Mouse (Mus musculus) thymus, postnatal 0 days (tissue): ENCODE data around the gene Gipc3. TPM values are rescaled to one million over a fixed set of nuclear protein-coding genes. Genes with fewer than 3 reads are reported as not detected.

Experiments
- DNase-seq: peaks from one replicate; pipeline ENCODE4 v3.0.0-alpha.2; 2015; ENCODE audit warnings: low spot score
- polyA plus RNA-seq: library from polyadenylated mRNA; unstranded; fragments of >200 nt; fragmentation: Nextera tagmentation; extraction: Ambion mirVana; gene quantifications from 2 replicates; pipeline ENCODE4 v1.2.1, GENCODE M21; 2015

Gipc3 gene
- polyA plus RNA-seq, 1 experiment from 2014 or later, result 0.16 TPM

DNA sequence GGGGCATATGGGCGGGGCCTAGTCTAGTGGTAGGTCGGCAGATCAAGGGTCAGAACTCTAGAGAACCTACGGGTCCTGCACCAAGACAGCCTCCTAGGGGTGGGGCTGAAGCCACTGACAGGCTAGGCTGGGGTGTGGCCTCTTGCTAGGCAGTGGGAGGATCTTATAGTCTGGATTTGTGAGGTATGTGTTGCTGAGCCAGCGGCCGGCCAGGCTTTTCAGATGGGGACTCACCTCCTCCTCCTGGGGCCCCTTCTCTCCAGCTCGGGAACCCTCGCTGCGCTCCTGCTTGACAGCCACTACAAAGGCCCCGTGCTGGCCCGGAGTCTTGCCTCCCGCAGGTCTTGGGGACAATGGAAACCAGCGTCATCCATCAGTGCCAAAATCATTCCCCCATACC, 6.1 kb upstream of the Gipc3 start:
- DNase-seq, result peak; percentile 43

DNA sequence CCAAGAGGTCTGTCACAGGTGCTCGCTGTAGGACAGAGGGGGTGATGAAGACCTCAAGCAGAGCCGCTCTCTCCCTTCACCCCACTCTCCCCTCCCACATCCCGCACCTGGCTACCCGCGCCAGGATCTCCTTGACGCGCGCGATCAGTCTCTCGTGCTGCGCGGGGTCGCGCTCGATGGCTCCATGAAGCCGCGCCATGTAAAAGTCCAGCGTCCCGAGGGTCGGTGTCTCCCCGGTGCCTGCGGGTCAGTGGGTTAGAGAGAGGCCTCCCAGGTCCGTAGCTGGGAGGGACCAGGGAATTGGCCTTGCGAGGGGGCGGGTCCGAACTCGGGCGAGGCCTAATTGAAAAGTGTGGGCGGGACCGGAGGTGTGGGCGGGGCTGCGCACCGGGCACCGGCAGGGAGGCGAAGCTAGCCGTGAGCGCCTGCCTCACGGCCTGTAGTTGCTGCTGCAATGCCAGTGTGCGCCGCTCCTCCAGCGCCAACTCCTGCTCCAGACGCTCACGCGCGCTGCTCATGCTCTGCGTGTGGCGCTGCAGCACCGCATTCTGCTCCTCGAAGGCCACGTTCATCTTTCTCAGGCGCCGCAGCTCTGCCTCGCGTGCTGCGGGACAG, 3.5 kb upstream of the Gipc3 start:
- peak; percentile 34 for DNase-seq

DNA sequence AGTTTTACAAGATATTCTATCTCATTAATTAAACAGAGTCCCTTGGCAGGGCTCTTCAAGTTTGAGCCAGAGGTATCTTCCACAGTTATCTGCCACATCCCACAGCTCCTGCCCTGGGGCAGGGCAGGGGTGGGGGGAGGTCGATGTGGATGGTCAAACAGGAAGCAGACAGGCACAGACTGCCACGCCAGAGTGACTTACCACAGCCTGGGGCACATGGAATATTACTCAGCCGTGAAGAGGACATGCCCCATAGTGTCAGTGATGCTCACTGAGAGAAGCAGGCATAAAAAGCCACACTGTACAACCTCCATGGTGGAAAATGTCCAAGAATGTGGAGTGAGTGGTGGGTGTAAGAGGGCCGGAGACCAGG, 2.1 kb upstream of the Gipc3 start:
- DNase-seq, result no peak

DNA sequence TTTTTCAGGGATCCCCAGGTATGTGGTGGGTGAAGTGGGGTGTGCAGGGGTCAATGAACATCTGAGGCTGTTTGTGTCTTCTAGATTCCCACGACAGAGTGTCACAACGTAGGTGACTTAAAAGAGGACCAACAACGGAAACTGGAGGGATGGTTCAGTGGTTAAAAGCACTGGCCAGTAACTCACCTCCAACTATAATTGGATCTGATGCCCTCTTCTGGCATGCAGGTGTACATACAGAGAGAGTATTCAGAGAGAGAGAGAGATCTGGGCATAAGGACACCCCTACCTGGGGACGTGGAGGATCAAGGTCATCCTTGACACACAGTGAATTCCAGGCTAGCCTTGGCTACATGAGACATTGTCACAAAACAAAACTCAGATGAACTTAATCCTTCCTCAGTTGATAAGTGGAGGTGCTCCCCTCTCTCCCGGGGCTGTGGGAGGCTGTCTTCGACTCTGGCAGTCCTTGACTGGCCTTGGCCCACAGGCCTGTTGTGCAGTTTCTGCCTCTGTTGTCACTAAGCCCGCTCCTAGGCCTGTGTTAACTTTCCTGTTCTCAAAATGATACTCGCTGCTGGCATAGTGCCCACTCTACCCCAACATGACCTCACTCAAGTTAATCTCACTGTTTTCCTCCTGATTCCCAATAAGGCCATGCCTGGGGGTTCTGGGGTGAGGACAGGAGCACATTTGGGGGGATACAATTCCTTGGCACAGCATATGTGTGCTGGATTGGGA, 1.5 kb upstream of the Gipc3 start:
- peak; percentile 39 for DNase-seq

DNA sequence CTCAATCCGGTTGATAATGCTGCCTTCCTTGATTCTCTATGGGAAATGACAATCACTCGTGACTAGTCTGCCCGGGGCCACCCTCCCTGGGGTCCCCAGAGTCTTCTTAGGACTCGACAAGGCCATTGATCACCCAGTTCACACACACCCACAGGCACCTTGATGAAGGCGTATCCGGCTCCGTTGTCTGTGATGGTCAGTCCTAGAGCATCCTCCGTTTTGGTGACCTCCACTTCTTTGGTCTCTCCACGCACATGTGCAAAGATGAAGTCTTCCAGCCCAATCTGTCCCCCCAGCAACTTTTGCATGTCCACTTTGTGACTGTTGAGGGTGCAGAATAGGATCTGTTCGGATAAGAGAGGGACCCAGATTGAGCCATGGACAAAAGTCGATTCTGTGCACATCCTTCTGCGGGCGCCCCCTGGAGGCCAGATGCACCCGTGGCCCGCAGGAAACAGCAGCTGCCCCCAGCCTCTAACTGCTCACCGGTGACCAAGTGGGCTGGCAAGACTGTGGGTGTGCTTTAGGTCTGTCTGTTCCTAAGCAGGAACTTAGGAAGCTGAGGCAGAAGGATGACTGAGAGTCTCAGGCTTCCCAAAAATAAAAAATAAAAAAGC, 1.6 kb downstream of the Gipc3 start:
- DNase-seq, result peak; percentile 73

DNA sequence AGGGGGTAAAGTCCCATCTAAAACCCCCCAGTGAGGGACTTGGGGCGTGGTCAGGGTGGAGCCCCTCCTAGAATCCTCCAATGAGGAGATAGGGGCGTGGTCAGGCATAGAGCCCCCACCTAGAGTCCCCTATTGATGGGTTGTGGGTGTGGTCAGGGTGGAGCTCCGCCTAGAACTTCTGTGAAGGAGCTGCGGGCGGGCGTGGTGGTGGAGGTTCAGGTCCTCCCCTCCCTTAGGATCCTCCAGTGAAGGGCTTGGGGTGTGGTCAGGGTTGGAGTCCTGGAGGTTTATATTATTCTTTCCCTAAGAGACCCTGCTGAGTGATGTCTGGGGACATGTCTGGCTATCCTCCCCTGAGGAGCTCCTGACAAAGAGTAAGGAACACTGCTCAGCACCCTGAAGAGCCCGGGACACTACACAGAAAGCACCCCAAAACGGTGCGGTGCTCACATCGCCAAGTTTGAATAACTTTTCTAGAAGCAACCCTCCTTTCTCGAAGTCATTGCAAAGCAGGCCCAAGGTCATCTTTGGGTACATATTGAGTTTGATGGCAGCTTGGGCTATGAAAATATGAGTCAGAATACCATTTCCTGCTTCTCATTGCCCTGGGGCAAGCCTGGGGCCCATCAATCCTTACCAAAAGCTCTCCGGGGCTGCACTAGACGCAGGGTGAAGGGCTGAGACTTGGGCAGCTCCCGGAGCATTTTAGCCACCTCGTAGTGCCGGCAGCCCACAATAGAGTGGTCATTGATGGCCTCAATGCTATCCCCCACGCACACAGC, 2.3 kb downstream of the Gipc3 start:
- DNase-seq, result no peak

DNA sequence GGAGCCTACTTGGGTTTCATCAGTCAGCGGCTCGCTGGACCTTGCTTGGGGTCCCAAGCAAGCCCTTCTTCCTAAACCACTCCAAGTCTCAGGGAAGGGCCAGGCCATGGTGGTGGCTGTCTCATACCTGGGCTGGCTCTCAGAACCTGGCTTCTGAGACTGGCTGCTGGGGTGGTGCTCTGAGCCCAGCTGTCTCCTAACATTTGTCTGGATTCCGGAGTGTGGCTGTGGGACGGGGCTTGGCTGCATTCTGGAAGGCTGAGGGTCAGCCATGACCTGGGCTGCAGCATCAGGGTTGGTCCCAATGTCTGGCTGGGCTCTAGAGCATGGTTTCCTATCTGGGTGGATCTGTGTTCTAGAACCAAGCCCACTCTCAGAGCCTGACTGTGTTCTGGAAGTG, 6.5 kb downstream of the Gipc3 start:
- no peak for DNase-seq

DNA sequence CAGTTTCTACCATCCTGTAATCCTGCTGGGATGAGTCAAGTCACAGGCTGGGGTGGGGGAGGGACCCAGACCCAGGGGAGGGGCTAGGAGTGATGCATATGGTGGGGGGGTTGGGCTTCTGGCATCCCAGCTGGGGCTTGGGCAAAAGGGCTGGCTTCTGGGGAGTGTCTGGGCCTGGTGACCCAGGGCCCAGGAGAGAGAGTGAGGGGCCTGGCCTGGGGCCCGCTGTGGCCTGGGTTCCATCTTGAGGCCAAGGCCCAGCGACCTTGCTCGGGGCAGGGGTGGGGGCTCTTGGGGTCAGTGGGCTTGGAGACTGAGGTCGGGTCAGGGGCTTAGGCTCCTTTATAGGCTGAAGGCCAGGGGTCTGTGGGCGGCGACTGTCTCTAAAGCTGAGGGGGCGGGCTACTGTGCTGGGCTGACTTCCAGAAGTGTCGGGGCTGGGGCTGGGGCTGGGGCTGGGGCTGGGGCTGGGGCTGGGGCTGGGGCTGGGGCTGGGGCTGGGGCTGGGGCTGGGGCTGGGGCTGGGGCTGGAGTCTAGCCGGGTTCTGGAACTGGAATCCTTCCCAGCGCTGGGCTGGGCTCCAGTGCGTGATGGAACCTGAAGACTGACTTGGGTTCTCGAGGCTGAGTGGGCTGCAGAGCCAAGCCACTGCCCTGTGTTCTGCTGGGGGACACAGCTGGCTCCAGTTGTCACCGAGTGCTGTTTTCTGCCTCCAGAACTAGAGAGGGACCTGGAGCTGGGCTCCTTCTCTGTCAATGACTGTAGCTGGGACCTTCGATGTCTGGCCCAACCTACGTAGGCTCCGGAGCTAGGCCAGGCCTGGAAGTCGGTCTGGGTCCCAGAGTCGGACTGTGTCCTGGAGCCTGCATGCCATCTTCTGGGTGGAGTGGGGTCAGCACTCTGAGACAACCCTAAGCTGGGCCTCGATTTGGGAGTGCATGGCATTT, 7.4 kb downstream of the Gipc3 start:
- no peak for DNase-seq

DNA sequence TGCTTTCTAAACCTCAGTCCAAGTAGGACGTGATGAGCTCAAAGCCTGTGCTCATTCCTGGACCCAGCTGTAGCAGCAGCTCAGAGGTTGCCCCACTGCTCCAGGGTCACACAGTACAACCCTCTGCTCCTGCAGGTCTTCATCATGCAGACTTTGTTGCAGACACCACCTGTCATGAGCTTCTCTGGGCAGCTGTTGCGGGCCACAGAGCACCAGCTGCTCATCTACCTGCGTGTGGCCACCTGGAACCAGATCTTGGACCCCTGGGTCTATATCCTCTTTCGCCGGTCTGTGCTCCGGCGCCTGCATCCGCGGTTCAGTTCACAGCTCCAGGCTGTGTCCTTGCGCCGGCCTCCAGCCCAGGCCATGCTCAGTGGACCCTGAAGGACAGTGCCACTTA, 8.7 kb downstream of the Gipc3 start:
- DNase-seq, result no peak

DNA sequence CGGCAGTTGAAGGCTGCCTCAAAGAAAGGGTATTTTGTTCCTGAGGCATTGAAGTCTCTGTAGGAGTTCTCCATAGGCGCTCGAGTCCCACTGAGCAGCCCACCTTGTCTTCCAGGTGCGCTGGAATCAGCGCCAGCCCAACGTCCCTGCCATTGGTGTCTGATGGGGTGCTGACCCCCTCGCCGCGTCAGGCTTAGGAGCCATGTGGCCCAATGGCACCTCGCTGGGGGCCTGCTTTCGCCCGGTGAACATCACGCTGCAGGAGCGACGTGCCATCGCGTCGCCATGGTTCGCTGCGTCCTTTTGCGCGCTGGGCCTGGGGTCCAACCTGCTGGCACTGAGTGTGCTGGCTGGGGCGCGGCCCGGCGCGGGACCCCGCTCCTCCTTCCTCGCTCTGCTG, 10.8 kb downstream of the Gipc3 start:
- no peak for DNase-seq

DNA sequence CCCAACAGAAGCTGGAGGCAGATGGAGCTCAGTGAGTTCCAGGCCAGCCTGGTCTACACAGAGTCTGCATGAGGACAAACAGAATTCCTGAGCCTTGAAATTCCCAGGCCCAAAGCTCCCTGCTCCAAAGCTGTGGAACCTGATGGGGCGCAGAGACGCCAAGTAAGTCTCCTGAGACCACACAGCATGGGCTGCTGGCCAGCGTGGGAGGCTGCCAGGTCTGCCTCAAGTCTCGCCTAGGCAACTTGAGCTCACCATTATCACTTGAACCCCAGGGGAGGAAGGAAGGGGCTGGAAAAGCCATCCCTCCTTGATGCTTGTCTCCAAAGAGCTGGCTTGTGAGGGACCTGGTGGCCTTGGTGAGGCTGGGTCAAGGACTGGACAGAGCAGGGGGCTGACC, 13.1 kb downstream of the Gipc3 start:
- DNase-seq, result no peak

DNA sequence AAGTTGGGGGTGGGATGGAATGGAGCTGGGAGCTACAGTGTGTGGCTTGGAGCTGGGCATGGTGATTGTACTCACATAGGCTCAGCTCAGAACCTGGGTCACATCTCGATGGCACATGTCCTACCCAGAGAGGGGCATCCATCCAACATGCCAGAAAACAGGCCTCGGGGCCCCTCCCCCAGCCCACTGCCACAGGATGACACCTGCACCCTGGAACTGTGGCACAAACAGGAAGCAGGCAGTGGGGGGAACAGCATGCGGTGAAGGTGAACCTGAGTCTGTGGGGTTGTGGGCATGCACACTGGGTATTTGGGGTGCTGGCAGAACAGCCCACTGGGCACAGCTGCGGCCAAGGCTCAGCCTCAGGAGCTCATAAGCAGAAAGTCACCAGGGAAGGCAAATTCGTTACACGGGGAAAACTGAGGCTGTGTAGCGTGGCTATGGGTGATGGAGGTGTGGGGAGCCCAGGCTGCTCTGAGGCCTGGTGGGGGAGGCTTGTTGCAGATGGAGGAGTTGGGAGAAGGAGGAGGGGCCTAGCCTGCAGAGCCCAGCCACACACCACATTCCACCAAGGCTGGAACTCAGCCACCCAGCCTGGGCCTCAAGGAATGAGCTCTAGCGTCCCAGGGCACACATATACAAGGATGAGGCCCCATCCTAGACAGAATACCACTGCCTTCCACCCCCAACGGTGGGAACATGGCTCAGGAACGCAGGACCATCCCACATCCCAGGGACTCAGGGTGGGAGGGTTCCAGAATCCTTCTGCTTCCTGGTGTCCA, 13.7 kb downstream of the Gipc3 start:
- DNase-seq, result peak; percentile 89

DNA sequence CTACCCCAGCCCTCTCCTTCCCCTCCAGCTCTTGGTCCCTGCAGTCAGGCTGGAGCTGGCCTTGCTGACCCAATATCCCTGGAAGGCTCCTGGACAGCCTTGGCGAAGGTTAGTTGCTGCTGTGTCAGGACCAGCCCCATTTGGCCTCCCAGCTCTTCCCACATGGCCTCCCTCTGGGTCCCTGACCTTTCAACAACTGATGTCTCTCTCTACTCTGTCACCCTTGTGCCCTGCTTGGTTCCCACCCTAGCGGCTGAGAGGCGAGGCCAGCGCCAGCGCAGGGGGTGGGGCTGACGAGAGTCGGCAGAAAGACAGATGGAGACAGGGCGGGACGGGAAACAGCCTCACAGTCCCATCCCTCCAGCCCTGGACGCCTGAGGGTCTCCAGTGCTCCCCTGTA, 14.7 kb downstream of the Gipc3 start, which contains the start of gene Tbxa2r:
TSS of gene Tbxa2r (plus strand) at position 346 of the 400 bp plus-strand sequence.
- peak; percentile 81 for DNase-seq

DNA sequence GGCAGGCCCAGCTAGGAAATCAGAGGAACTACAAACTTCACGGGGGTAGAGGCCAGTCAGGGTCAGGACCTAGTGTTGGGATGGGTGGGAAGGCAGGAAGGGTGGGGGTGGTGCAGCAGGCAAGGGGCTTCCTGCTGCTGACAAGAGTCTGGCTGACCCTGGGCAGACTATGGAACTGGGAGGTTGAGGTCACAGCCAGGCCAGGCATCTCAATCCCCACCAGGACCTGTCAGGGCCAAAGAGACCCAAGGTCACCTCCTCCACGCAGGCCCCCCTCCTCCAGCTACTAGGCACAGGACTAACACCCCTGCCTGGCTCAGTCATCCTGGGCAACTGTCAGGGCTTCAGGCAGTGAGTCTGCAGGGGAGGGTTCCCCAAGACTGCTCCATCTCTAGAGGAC, 15.1 kb downstream of the Gipc3 start:
- no peak for DNase-seq

DNA sequence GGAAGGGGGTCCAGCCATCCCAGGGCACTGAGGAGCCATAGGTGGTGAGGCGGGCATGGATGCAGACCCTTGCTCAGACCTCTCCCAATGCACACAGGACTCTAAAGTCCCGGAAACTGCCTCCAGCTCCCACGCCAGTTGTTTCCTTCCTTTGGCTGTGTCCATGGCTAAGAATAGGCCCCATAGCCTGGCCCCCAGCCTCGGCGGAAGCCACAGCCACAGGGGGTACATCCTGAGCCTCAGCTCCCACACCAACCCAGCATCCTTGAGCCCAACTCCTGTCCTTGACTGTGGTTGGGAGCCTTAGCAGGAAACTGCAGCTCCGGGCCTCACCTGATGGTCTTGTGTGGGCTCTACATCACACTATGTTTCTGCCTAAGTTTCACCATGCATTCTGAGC, 16.2 kb downstream of the Gipc3 start:
- DNase-seq, result peak; percentile 19

DNA sequence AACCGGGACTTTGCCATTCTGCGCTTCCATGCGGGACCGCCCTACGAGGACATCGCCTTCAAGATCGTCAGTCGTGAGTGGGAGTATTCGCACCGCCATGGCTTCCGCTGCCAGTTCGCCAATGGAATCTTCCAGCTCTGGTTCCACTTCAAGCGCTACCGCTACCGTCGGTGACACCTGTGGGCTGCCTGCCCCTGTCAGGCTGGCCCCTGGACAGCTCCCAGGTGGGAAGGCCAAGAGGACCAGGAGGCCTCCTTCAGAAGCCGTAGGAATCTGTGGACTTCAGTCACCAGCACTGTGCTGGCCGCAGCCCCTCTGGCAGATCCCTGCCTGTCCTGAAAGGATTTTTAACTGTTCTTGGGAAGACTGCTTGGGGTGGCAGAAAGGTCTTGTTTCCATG, 17.3 kb downstream of the Gipc3 start:
- DNase-seq, result no peak

DNA sequence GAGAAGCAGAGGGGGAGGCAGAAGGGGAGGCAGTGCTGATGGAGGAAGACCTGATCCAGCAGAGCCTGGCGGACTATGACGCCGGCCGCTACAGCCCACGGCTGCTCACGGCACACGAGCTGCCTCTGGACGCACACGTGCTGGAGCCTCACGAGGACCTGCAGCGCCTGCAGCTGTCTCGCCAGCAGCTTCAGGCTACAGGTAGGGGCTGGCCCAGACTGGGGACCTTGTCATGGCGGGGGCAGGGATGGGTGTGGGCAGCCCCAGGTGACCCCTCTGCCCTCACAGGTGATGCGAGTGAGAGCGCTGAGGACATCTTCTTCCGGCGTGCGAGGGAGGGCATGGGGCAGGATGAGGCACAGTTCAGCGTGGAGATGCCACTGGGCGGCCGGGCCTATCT, 17.9 kb downstream of the Gipc3 start:
- no peak for DNase-seq

DNA sequence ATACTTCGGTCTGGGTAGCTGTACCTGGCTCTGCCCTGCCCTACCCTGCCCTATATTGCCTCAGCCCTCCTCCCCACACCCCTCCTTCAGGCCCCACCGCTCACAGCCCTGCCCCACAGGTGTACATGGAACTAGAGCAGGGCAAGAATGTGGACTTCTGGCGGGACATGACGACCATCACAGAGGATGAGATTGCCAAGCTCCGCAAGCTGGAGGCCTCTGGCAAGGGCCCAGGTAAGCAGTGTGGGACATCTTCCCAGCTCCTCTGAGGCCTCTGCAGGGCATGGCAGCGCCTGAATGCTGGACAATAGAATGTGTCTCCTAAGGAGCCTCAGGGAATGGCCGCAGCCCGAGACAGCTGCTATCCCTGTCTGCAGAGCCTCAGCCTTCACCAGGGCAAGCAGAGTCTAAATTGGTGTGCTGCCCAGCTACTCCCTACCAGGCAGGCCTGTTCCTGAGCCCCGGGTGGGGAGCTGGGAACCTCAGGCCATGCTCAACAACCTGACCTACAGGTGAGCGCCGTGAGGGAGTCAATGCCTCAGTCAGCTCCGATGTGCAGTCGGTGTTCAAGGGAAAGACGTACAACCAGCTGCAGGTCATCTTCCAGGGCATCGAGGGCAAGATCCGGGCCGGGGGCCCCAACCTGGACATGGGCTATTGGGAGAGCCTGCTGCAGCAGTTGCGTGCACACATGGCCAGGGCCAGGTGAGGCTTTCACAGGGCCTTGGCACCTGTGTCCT, 19.1 kb downstream of the Gipc3 start:
- no peak for DNase-seq

DNA sequence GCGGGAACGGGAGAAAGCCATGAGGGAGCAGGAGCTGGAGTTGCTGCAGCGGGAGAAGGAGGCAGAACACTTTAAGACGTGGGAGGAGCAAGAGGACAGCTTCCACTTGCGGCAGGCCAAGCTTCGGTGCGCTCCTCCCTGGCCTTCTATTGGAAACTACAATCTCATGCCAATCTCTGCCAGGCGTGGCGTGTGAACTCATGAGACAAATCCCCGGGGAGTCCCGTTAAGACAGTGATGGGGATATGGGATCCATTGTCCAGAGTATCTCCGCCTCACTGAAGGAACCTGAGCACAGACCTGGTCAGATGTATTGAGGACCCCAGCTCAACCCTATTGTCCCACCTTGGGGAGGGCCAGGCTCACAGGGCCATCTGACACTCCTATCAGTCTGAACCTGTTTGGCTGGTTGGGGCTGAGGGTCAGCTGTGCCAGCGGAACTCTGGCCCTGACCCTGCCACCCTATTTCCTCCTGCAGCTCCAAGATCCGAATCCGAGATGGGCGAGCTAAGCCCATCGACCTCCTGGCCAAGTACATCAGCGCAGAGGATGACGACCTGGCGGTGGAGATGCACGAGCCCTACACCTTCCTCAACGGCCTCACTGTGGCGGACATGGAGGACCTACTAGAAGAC, 19.8 kb downstream of the Gipc3 start:
- DNase-seq, result no peak
